Mouse (Mus musculus) G1E (cell line): ENCODE measurements around the gene Iqcf3. TPM values are rescaled to one million over a fixed set of nuclear protein-coding genes. Genes with fewer than 3 reads are reported as not detected.

Experiments used
- ATAC-seq: 2 replicates; pipeline ENCODE4 v1.8.0; 2016; ENCODE audit warnings: mild to moderate bottlenecking; ENCODE audit not compliant: insufficient number of reproducible peaks, poor library complexity, low FRiP score, severe bottlenecking; ENCODE audit errors: extremely low read depth
- DNase-seq: peaks from one replicate; pipeline ENCODE4 v3.0.0; 2012; ENCODE audit warnings: low spot score
- H3K27me3 ChIP-seq: 2 replicates; pipeline ENCODE4 v1.6.1; 2012; ENCODE audit warnings: mild to moderate bottlenecking, low read length, inconsistent platforms; ENCODE audit not compliant: insufficient read depth
- H3K36me3 ChIP-seq: replicated peaks from 2 replicates; pipeline ENCODE3; 2012; ENCODE audit warnings: mild to moderate bottlenecking, inconsistent platforms
- H3K4me1 ChIP-seq: 2 replicates; pipeline ENCODE4 v1.6.1; 2012; ENCODE audit warnings: low read depth, low read length, inconsistent platforms, mixed read lengths; ENCODE audit not compliant: insufficient read depth
- H3K4me3 ChIP-seq: 2 replicates; pipeline ENCODE4 v1.5.1; 2012; ENCODE audit warnings: low read depth, mild to moderate bottlenecking, inconsistent platforms, low read length, moderate library complexity, mixed read lengths
- H3K9me3 ChIP-seq: replicated peaks from 2 replicates; pipeline ENCODE4 v1.6.1; 2012; ENCODE audit warnings: inconsistent platforms
- CTCF ChIP-seq: IDR thresholded peaks from 2 replicates; pipeline ENCODE4 v1.5.1; 2012; ENCODE audit warnings: low read depth, low read length, inconsistent platforms, mixed read lengths
- GATA1 ChIP-seq: IDR thresholded peaks from 2 replicates; pipeline ENCODE4 v1.6.1; 2012; ENCODE audit warnings: borderline replicate concordance, low read length, inconsistent platforms, mixed read lengths
- GATA2 ChIP-seq: IDR thresholded peaks from 2 replicates; pipeline ENCODE4 v1.6.1; 2012; ENCODE audit warnings: low read depth, low read length, inconsistent platforms, borderline replicate concordance
- POLR2AphosphoS5 ChIP-seq: IDR thresholded peaks from 2 replicates; pipeline ENCODE4 v1.6.1; 2012; ENCODE audit warnings: low read depth, low read length, inconsistent platforms; ENCODE audit not compliant: insufficient replicate concordance
- TAL1 ChIP-seq: conservative IDR thresholded peaks from 2 replicates; pipeline ENCODE4 v1.6.1; 2012; ENCODE audit warnings: low read depth, low read length, inconsistent platforms, mixed read lengths
- polyA plus RNA-seq: library from polyadenylated mRNA; stranded (reverse); fragments of >175 nt; gene quantifications from 2 replicates; pipeline ENCODE4 v1.2.3, GENCODE M21; 2012
- total RNA-seq, 2 experiments: library from RNA; stranded (forward) in 1 of 2; stranded (reverse) in 1 of 2; fragments of 200-1000 nt in 1 of 2; fragments of >200 nt in 1 of 2; fragmentation: Nextera tagmentation in 1 of 2; gene quantifications; 2 replicates each; pipeline ENCODE4 v1.2.3; 2014 to 2017

Iqcf3 gene
- total and polyA plus RNA-seq, 3 experiments: not detected

DNA sequence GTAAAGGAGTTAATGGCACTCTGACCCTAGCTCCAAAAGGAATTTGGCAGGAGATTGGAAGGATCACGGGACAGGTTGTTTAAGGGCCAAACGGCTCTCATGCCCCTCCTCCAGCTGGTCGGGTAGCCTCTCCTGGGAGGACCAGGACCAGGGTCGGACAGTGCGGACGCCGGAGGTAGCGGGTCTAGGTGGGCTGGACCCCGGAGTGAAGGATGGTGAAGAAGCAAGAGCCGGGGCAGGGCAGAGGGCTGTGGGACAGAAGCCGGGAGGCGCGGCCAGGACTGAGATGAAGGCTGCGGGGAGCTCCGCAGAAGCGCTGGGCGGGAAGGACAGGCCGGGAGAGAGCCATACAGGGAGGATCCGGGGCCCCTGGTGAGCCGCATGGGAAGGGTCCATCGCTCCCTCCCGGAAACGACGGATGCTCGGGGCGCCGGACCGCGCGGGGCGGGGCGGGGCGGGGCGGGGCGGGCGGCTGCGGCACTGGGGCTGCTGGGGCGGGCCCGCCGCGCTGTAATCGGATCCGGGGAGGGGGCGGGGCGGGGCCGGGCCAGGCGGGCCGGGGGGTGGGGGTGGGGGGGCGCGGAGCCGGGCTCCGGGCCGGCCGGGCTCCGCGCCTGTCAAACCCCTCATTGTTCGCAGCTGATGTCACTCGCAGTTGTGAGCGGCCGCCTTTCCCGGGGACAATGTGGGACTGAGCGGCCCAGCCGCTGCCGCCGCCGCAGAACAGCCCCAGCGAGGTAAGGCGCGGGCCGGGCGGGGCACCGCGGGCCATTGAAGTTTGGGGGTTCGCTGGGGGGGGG, 108.0 kb downstream of the Iqcf3 start, which contains the start of gene Pcbp4:
Gene Pcbp4 (plus strand): TSS at position 21 of the 800 bp plus-strand sequence.
- H3K36me3 ChIP-seq: no peaks in the 10 kb centered on the region
- H3K4me3 ChIP-seq: peak within 1 kb of the TSS; percentile 73
- peaks cover 54% of the 10 kb centered on the region for H3K4me1 ChIP-seq
- TF ChIP-seq TAL1 (no peak), POLR2AphosphoS5 (no peak), GATA1 (no peak), CTCF (no peak), GATA2 (no peak)
- ATAC-seq: peak; percentile 29
- H3K9me3 ChIP-seq: no peaks in the 10 kb centered on the region
- peak; percentile 76 for DNase-seq
- H3K27me3 ChIP-seq: peaks cover 82% of the 10 kb centered on the region

Other genes starting within 250 kb of the Iqcf3 start
- 49.3 and 50.4 TPM in 2 replicates for gene Dusp7, start 193.0 kb downstream of the Iqcf3 start, total RNA-seq (2014; fragmentation: Nextera tagmentation)
- 7.8 and 8.6 TPM in 2 replicates for gene Dusp7, start 193.0 kb downstream of the Iqcf3 start, total RNA-seq (2017)
- gene Dusp7, start 193.0 kb downstream of the Iqcf3 start, polyA plus RNA-seq: 27.3 and 32.5 TPM in 2 replicates
- gene Rpl29, start 132.2 kb downstream of the Iqcf3 start, total RNA-seq (2014; fragmentation: Nextera tagmentation): 149 and 190 TPM in 2 replicates
- 81.1 and 107 TPM in 2 replicates for gene Rpl29, start 132.2 kb downstream of the Iqcf3 start, total RNA-seq (2017)
- gene Rpl29, start 132.2 kb downstream of the Iqcf3 start, polyA plus RNA-seq: 29.5 and 38.8 TPM in 2 replicates
- 6.0 and 11.6 TPM in 2 replicates for gene Acy1, start 123.3 kb downstream of the Iqcf3 start, total RNA-seq (2014; fragmentation: Nextera tagmentation)
- 11.0 and 17.1 TPM in 2 replicates for gene Acy1, start 123.3 kb downstream of the Iqcf3 start, total RNA-seq (2017)
- 12.7 and 16.5 TPM in 2 replicates for gene Acy1, start 123.3 kb downstream of the Iqcf3 start, polyA plus RNA-seq
- gene Abhd14b, start 114.2 kb downstream of the Iqcf3 start, total RNA-seq (2014; fragmentation: Nextera tagmentation): 6.9 and 7.7 TPM in 2 replicates
- gene Abhd14b, start 114.2 kb downstream of the Iqcf3 start, total RNA-seq (2017): 2.6 and 3.1 TPM in 2 replicates
- 2.3 and 3.1 TPM in 2 replicates for gene Abhd14b, start 114.2 kb downstream of the Iqcf3 start, polyA plus RNA-seq
- gene Abhd14a, start 114.0 kb downstream of the Iqcf3 start, total RNA-seq (2014; fragmentation: Nextera tagmentation): 4.8 and 5.7 TPM in 2 replicates
- 7.7 and 8.4 TPM in 2 replicates for gene Abhd14a, start 114.0 kb downstream of the Iqcf3 start, total RNA-seq (2017)
- 22.4 and 24.0 TPM in 2 replicates for gene Abhd14a, start 114.0 kb downstream of the Iqcf3 start, polyA plus RNA-seq
- 9.2 and 9.9 TPM in 2 replicates for gene Pcbp4, start 108.3 kb downstream of the Iqcf3 start, total RNA-seq (2014; fragmentation: Nextera tagmentation)
- 2.8 and 3.0 TPM in 2 replicates for gene Pcbp4, start 108.3 kb downstream of the Iqcf3 start, total RNA-seq (2017)
- gene Pcbp4, start 108.3 kb downstream of the Iqcf3 start, polyA plus RNA-seq: 18.9 and 22.1 TPM in 2 replicates
- gene Gpr62, start 95.7 kb downstream of the Iqcf3 start, total RNA-seq (2014; fragmentation: Nextera tagmentation): not detected in 2 replicates
- gene Gpr62, start 95.7 kb downstream of the Iqcf3 start, total RNA-seq (2017): not detected in 2 replicates
- gene Gpr62, start 95.7 kb downstream of the Iqcf3 start, polyA plus RNA-seq: not detected in 2 replicates
- 25.7 and 45.8 TPM in 2 replicates for gene Rrp9, start 85.7 kb downstream of the Iqcf3 start, total RNA-seq (2014; fragmentation: Nextera tagmentation)
- gene Rrp9, start 85.7 kb downstream of the Iqcf3 start, total RNA-seq (2017): 32.6 and 39.2 TPM in 2 replicates
- gene Rrp9, start 85.7 kb downstream of the Iqcf3 start, polyA plus RNA-seq: 357 and 455 TPM in 2 replicates
- gene Parp3, start 84.7 kb downstream of the Iqcf3 start, total RNA-seq (2014; fragmentation: Nextera tagmentation): 3.5 TPM in 1 of 2 replicates, not detected in the other
- 2.8 and 3.2 TPM in 2 replicates for gene Parp3, start 84.7 kb downstream of the Iqcf3 start, total RNA-seq (2017)
- gene Parp3, start 84.7 kb downstream of the Iqcf3 start, polyA plus RNA-seq: 0.48 and 0.85 TPM in 2 replicates
- not detected in 2 replicates for gene Iqcf1, start 61.7 kb downstream of the Iqcf3 start, total RNA-seq (2014; fragmentation: Nextera tagmentation)
- gene Iqcf1, start 61.7 kb downstream of the Iqcf3 start, total RNA-seq (2017): not detected in 2 replicates
- gene Iqcf1, start 61.7 kb downstream of the Iqcf3 start, polyA plus RNA-seq: not detected in 2 replicates
- 3.6 and 5.3 TPM in 2 replicates for gene Iqcf5, start 47.1 kb downstream of the Iqcf3 start, total RNA-seq (2014; fragmentation: Nextera tagmentation)
- 0.76 and 1.2 TPM in 2 replicates for gene Iqcf5, start 47.1 kb downstream of the Iqcf3 start, total RNA-seq (2017)
- gene Iqcf5, start 47.1 kb downstream of the Iqcf3 start, polyA plus RNA-seq: 0.13 TPM in 1 of 2 replicates, not detected in the other
- gene Iqcf4, start 9.4 kb upstream of the Iqcf3 start, total RNA-seq (2014; fragmentation: Nextera tagmentation): not detected in 2 replicates
- not detected in 2 replicates for gene Iqcf4, start 9.4 kb upstream of the Iqcf3 start, total RNA-seq (2017)
- gene Iqcf4, start 9.4 kb upstream of the Iqcf3 start, polyA plus RNA-seq: not detected in 2 replicates
- gene Iqcf6, start 65.0 kb upstream of the Iqcf3 start, total RNA-seq (2014; fragmentation: Nextera tagmentation): not detected in 2 replicates
- gene Iqcf6, start 65.0 kb upstream of the Iqcf3 start, total RNA-seq (2017): not detected in 2 replicates
- not detected in 2 replicates for gene Iqcf6, start 65.0 kb upstream of the Iqcf3 start, polyA plus RNA-seq
- not detected in 2 replicates for gene Grm2, start 94.5 kb upstream of the Iqcf3 start, total RNA-seq (2014; fragmentation: Nextera tagmentation)
- gene Grm2, start 94.5 kb upstream of the Iqcf3 start, total RNA-seq (2017): 0.12 and 0.16 TPM in 2 replicates
- not detected in 2 replicates for gene Grm2, start 94.5 kb upstream of the Iqcf3 start, polyA plus RNA-seq
- gene Tex264, start 124.3 kb upstream of the Iqcf3 start, total RNA-seq (2014; fragmentation: Nextera tagmentation): 39.7 and 54.5 TPM in 2 replicates
- 52.3 and 63.6 TPM in 2 replicates for gene Tex264, start 124.3 kb upstream of the Iqcf3 start, total RNA-seq (2017)
- gene Tex264, start 124.3 kb upstream of the Iqcf3 start, polyA plus RNA-seq: 39.1 and 40.6 TPM in 2 replicates
- 28.8 and 32.6 TPM in 2 replicates for gene Rad54l2, start 227.6 kb upstream of the Iqcf3 start, total RNA-seq (2014; fragmentation: Nextera tagmentation)
- 13.8 and 21.0 TPM in 2 replicates for gene Rad54l2, start 227.6 kb upstream of the Iqcf3 start, total RNA-seq (2017)
- 7.4 and 8.7 TPM in 2 replicates for gene Rad54l2, start 227.6 kb upstream of the Iqcf3 start, polyA plus RNA-seq